Mouse (Mus musculus) bone marrow, adult 2 months (tissue): ENCODE measurements at regions not wholly inside any gene's neighbourhood (a gene's known extent, or its start where the extent isn't known, plus 50 kb on each side); places are given as distances from the start of the nearest gene placed in this dataset.

Experiments used
- CTCF ChIP-seq: fragments of 200-500 bp; IDR thresholded peaks from 2 replicates; pipeline ENCODE4 v1.5.1; 2011; ENCODE audit warnings: low read length, control low read depth; ENCODE audit not compliant: control insufficient read depth, insufficient read depth
- POLR2A ChIP-seq: fragments of 200-500 bp; IDR thresholded peaks from 2 replicates; pipeline ENCODE4 v1.6.1; 2011; ENCODE audit warnings: low read depth, mild to moderate bottlenecking, control low read depth, low read length, borderline replicate concordance; ENCODE audit not compliant: control insufficient read depth

GRCm38 (mm10) chr16:77772075-77772474 is 170.2 kb upstream of the Gm11146 start:
- TF ChIP-seq CTCF = no peak
- no peak for TF ChIP-seq POLR2A
